Mouse (Mus musculus) bone marrow, adult 2 months (tissue): ENCODE measurements at regions not wholly inside any gene's neighbourhood (a gene's known extent, or its start where the extent isn't known, plus 50 kb on each side); places are given as distances from the start of the nearest gene placed in this dataset.

Source experiments
- CTCF ChIP-seq: fragments of 200-500 bp; IDR thresholded peaks from 2 replicates; pipeline ENCODE4 v1.5.1; 2011; ENCODE audit warnings: low read length, control low read depth; ENCODE audit not compliant: control insufficient read depth, insufficient read depth
- POLR2A ChIP-seq: fragments of 200-500 bp; IDR thresholded peaks from 2 replicates; pipeline ENCODE4 v1.6.1; 2011; ENCODE audit warnings: low read depth, mild to moderate bottlenecking, control low read depth, low read length, borderline replicate concordance; ENCODE audit not compliant: control insufficient read depth

DNA sequence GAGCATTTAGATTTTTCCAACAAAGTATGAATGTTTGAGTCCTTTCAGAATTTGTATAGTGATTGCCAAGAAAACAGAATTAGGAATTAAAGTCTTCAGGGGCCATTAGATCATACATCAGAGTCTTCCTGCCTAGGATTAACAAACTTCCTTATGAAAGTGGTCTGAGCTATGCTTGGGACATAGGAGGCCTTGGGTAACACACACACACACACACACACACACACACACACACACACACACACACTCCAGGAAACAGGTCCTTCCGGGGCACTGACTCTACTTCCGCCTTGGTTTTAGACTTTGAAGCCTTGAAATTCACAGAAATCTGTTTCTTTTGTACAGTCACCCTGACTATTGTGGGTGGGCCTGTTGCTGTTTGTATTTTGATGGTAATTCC is 80.0 kb upstream of the Ddhd1 start:
- TF ChIP-seq POLR2A (no peak), CTCF (no peak)
